ENCODE assay signal across 9 mouse cellular contexts in genomic region chr4:88937866-88938711, GRCm38 (mm10). TPM values are rescaled to one million over a fixed set of nuclear protein-coding genes. Genes with fewer than 3 reads are reported as not detected.
A peak's percentile ranks its signal among the peaks of the same experiment; 100 is the strongest.
DNase-seq lines count a peak whose midpoint lies in the region; ATAC-seq and TF ChIP-seq lines count a peak whose summit lies in the region.
"Had no signal": no experiment of that assay in that cellular context is flagged by ENCODE, and none has a peak within 500 bp of the region (broad histone marks: within the 10 kb centered on the region; RNA-seq: fewer than 3 reads in every experiment).

No protein-coding gene starts in this region.

- peak; percentile 33 for TF ChIP-seq POLR2A in ES-Bruce4 (IDR thresholded peaks at IDR 0.05; ENCODE audit: insufficient read depth, low read length)
- TF ChIP-seq POLR2A in embryonic fibroblast, embryonic 13.5 days (IDR thresholded peaks at IDR 0.05; ENCODE audit: low read depth, low read length), result peak; percentile 44

- H3K36me3 ChIP-seq in ES-Bruce4 (ENCODE audit: control insufficient read depth, insufficient read depth, low read length, poor library complexity, severe bottlenecking), result no peaks in the 10 kb centered on the region
- no peaks in the 10 kb centered on the region for H3K36me3 ChIP-seq in hindbrain, embryonic 10.5 days
- H3K36me3 ChIP-seq in lung, embryonic 15.5 days, result no peaks in the 10 kb centered on the region

- peak overlapping the region; percentile 86 for H3K4me2 ChIP-seq in lung, embryonic 15.5 days

- TF ChIP-seq EP300 in ES-Bruce4 (IDR thresholded peaks at IDR 0.05; ENCODE audit: insufficient read depth, low read depth, low read length), result no peak

- no peak overlapping the region for H3K27ac ChIP-seq in ES-Bruce4 (ENCODE audit: insufficient read depth, low read length)
- H3K27ac ChIP-seq in embryonic fibroblast, embryonic 13.5 days (ENCODE audit: insufficient read depth, low read length), result peak overlapping the region; percentile 89
- H3K27ac ChIP-seq in hindbrain, embryonic 10.5 days, result peak overlapping the region; percentile 84
- peak overlapping the region; percentile 41; the same call in 1 of the 2 replicates for H3K27ac ChIP-seq in lung, embryonic 15.5 days

- H3K9me3 ChIP-seq in ES-Bruce4 (replicated peaks; ENCODE audit: control insufficient read depth, insufficient read depth, low read length, poor library complexity, severe bottlenecking), result no peaks in the 10 kb centered on the region
- no peaks in the 10 kb centered on the region for H3K9me3 ChIP-seq in hindbrain, embryonic 10.5 days
- H3K9me3 ChIP-seq in lung, embryonic 15.5 days, result no peaks in the 10 kb centered on the region

- TF ChIP-seq CTCF in ES-Bruce4 (IDR thresholded peaks at IDR 0.05; ENCODE audit: low read depth, low read length), result no peak
- no peak for TF ChIP-seq CTCF in embryonic fibroblast, embryonic 13.5 days (IDR thresholded peaks at IDR 0.05; ENCODE audit: borderline replicate concordance, insufficient read depth, low read length)

- H3K9ac ChIP-seq in ES-Bruce4 (ENCODE audit: low read depth, poor library complexity, severe bottlenecking), result peak overlapping the region; percentile 84
- peak overlapping the region; percentile 43 for H3K9ac ChIP-seq in lung, embryonic 15.5 days

- H3K4me1 ChIP-seq in ES-Bruce4 (ENCODE audit: control insufficient read depth, insufficient read depth, low read length), result no peaks in the 10 kb centered on the region
- H3K4me1 ChIP-seq in embryonic fibroblast, embryonic 13.5 days (ENCODE audit: control insufficient read depth, insufficient read depth, low read length), result 0 out of 2 replicates have a peak, but pooled peaks cover 3% of the 10 kb centered on the region
- peaks cover 11% of the 10 kb centered on the region for H3K4me1 ChIP-seq in hindbrain, embryonic 10.5 days (replicated peaks)
- peaks cover 5% of the 10 kb centered on the region; the same call in 1 of the 2 replicates for H3K4me1 ChIP-seq in lung, embryonic 15.5 days

- peak overlapping the region; percentile 96 for H3K4me3 ChIP-seq in ES-Bruce4 (ENCODE audit: low read depth, low read length)
- peak overlapping the region; percentile 84 for H3K4me3 ChIP-seq in embryonic fibroblast, embryonic 13.5 days (ENCODE audit: insufficient read depth, low read length)
- H3K4me3 ChIP-seq in hindbrain, embryonic 10.5 days, result peak overlapping the region; percentile 77
- H3K4me3 ChIP-seq in lung, embryonic 15.5 days, result peak overlapping the region; percentile 57

- WGBS in hindbrain, embryonic 10.5 days, result under 1% methylated on average over 104 of the region's 104 CpGs
- WGBS in lung, embryonic 15.5 days, result under 1% methylated on average over 97 of the region's 104 CpGs

- H3K27me3 ChIP-seq in ES-Bruce4 (ENCODE audit: control insufficient read depth, insufficient read depth, low read length, poor library complexity, severe bottlenecking), result no peaks in the 10 kb centered on the region; the same call in 1 of the 2 replicates
- H3K27me3 ChIP-seq in hindbrain, embryonic 10.5 days (ENCODE audit: insufficient read depth, poor library complexity, severe bottlenecking), result peaks cover 53% of the 10 kb centered on the region
- H3K27me3 ChIP-seq in lung, embryonic 15.5 days, result peaks cover 30% of the 10 kb centered on the region

- ATAC-seq in lung, embryonic 15.5 days (ENCODE audit: borderline replicate concordance, extremely low read depth, low FRiP score, low TSS enrichment), result peak; percentile 96

- peak; percentile 37 for DNase-seq in brain, embryonic 18.5 days (ENCODE audit: low read depth, low spot score)
- DNase-seq in hindbrain, embryonic 10.5 days (ENCODE audit: low spot score), result peak; percentile 74
- DNase-seq in layer of hippocampus, postnatal 10 days (ENCODE audit: low spot score in 2 of 2), result peak; percentile 47 to 59
- DNase-seq in ovary, postnatal 14 days (ENCODE audit: low spot score), result peak; percentile 20
- peak; percentile 71 for DNase-seq in thymus, postnatal 4 days

RNA-seq across cellular contexts. Expression of gene Ifne, which starts 58.1 kb away (rescaled TPM):
- polyA plus RNA-seq in ES-Bruce4 (2011; ENCODE audit: insufficient read depth, insufficient read length, low read depth, missing spikeins), result not detected in 2 replicates
- not detected in 2 replicates for polyA plus RNA-seq in embryonic fibroblast, embryonic 13.5 days (2011; ENCODE audit: insufficient read length, low read depth, missing spikeins)
- polyA plus RNA-seq in hindbrain, embryonic 10.5 days (2016; fragmentation: Nextera tagmentation; extraction: Ambion mirVana), result not detected in 2 replicates
- not detected for total RNA-seq in layer of hippocampus, postnatal 10 days (2021)
- not detected in 2 replicates for polyA plus RNA-seq in lung, embryonic 15.5 days (2015; fragmentation: Nextera tagmentation; extraction: Ambion mirVana)
- polyA plus RNA-seq: large intestine, adult 2 months had no signal

Comparison
In these comparisons a context has a peak if more than half of its experiments do, and no peak if none do; other contexts are left out.
1. DNase-seq: peak in every context shown above with its lines; median percentile 74 in hindbrain, embryonic 10.5 days; 71 in thymus, postnatal 4 days; 53 in layer of hippocampus, postnatal 10 days; 37 in brain, embryonic 18.5 days; 20 in ovary, postnatal 14 days.